Mouse (Mus musculus) liver, embryonic 15.5 days (tissue): Measurements from ENCODE around the gene Zfp90. TPM values are rescaled to one million over a fixed set of nuclear protein-coding genes. Genes with fewer than 3 reads are reported as not detected.

Source experiments
- polyA plus RNA-seq: library from polyadenylated mRNA; unstranded; fragments of >200 nt; fragmentation: Nextera tagmentation; extraction: Ambion mirVana; gene quantifications from 2 replicates; pipeline ENCODE4 v1.2.1, GENCODE M21; 2015

Zfp90 gene
- polyA plus RNA-seq, 1 experiment from 2014 or later, result 2.4 TPM

Other genes with a start within 250 kb of the Zfp90 start
- 5.1 and 6.0 TPM in 2 replicates for gene Slc7a6, start 246.5 kb upstream of the Zfp90 start, polyA plus RNA-seq
- 11.0 and 11.4 TPM in 2 replicates for gene Slc7a6os, start 204.4 kb upstream of the Zfp90 start, polyA plus RNA-seq
- gene Prmt7, start 204.4 kb upstream of the Zfp90 start, polyA plus RNA-seq, result 20.1 and 21.8 TPM in 2 replicates
- gene Smpd3, start 77.3 kb upstream of the Zfp90 start, polyA plus RNA-seq, result 0.54 and 0.56 TPM in 2 replicates
- gene 6030452D12Rik, start 85.2 kb downstream of the Zfp90 start, polyA plus RNA-seq, result not detected in 2 replicates
- 1.3 and 1.4 TPM in 2 replicates for gene Cdh3, start 95.6 kb downstream of the Zfp90 start, polyA plus RNA-seq
- 4.0 and 7.3 TPM in 2 replicates for gene Gm10073, start 158.1 kb downstream of the Zfp90 start, polyA plus RNA-seq
- gene Cdh1, start 188.0 kb downstream of the Zfp90 start, polyA plus RNA-seq, result 19.0 and 23.2 TPM in 2 replicates